Mouse (Mus musculus) left cerebral cortex, adult 9 months (tissue): ENCODE measurements at regions not wholly inside any gene's neighbourhood (a gene's known extent, or its start where the extent isn't known, plus 50 kb on each side); places are given as distances from the start of the nearest gene placed in this dataset.
A peak's percentile ranks its signal among the peaks of the same experiment; 100 is the strongest.

Experiments
- DNase-seq, 2 experiments: peaks; one replicate each; pipeline ENCODE4 v3.0.0; 2022; ENCODE audit warnings: low spot score in 2 of 2

GRCm38 (mm10) chr15:42301956-42302355 is 2167.8 kb downstream of the 9330182O14Rik start:
- no peak for DNase-seq

- no peak for DNase-seq
Observed at GRCm38 (mm10) chr15:42304097-42304496, 2169.9 kb downstream of the 9330182O14Rik start.

- peak; percentile 15 to 38 for DNase-seq
Observed at GRCm38 (mm10) chr15:42309586-42309985, 2175.4 kb downstream of the 9330182O14Rik start.

- no peak for DNase-seq
Observed at GRCm38 (mm10) chr15:42311166-42311565, 2177.0 kb downstream of the 9330182O14Rik start.

- no peak for DNase-seq
Observed at GRCm38 (mm10) chr15:42320349-42320748, 2186.2 kb downstream of the 9330182O14Rik start.

GRCm38 (mm10) chr15:42322940-42323339 is 2188.8 kb downstream of the 9330182O14Rik start:
- no peak for DNase-seq

GRCm38 (mm10) chr15:42325221-42325620 is 2191.1 kb downstream of the 9330182O14Rik start:
- no peak for DNase-seq

GRCm38 (mm10) chr15:42328535-42328934 is 2194.4 kb downstream of the 9330182O14Rik start:
- DNase-seq, result no peak

GRCm38 (mm10) chr15:42329742-42330141 is 2195.6 kb downstream of the 9330182O14Rik start:
- DNase-seq, result no peak

GRCm38 (mm10) chr15:42333642-42334041 is 2199.5 kb downstream of the 9330182O14Rik start:
- no peak for DNase-seq

GRCm38 (mm10) chr15:42346131-42346530 is 2212.0 kb downstream of the 9330182O14Rik start:
- no peak for DNase-seq

GRCm38 (mm10) chr15:42361871-42362270 is 2227.7 kb downstream of the 9330182O14Rik start:
- no peak for DNase-seq

- no peak for DNase-seq
Observed at GRCm38 (mm10) chr15:42364979-42365378, 2230.8 kb downstream of the 9330182O14Rik start.

GRCm38 (mm10) chr15:42366796-42367195 is 2232.6 kb downstream of the 9330182O14Rik start:
- DNase-seq, result no peak

GRCm38 (mm10) chr15:42369603-42370002 is 2235.4 kb downstream of the 9330182O14Rik start:
- no peak for DNase-seq

- DNase-seq, result no peak
Observed at GRCm38 (mm10) chr15:42370044-42370443, 2235.9 kb downstream of the 9330182O14Rik start.

GRCm38 (mm10) chr15:42372704-42373286 is 2238.6 kb downstream of the 9330182O14Rik start:
- DNase-seq, result no peak
